Mouse (Mus musculus) cortical plate, adult 2 months (tissue): ENCODE measurements around the gene Ace3.

ENCODE experiments used
- CTCF ChIP-seq: fragments of 200-500 bp; IDR thresholded peaks from 2 replicates; pipeline ENCODE4 v1.5.1; 2011; ENCODE audit warnings: mild to moderate bottlenecking, control low read depth, low read length; ENCODE audit not compliant: insufficient read depth; ENCODE audit errors: extremely low read depth
- POLR2A ChIP-seq: fragments of 200-500 bp; IDR thresholded peaks from 2 replicates; pipeline ENCODE4 v1.6.1; 2011; ENCODE audit warnings: mild to moderate bottlenecking, low read length, control low read depth; ENCODE audit not compliant: insufficient read depth; ENCODE audit errors: extremely low read depth

DNA sequence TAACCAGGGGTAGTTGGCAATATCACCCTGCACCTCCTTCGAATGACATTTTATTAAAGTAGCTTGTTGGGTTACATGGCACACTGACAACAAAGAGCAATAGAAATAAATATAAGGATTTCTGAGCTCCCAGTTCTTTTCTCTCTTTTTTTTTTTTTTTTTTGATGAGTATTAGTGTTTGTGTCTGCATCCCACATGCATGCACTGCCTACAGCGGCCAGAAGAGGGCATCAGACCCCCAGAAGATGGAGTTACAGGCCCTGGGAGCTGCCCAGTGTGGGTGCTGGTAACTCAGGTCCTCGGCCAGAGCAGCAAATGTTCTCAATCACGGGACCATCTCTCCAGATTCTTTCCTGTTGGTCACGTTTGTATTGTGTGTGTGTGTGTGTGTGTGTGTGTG lies 29.8 kb upstream of the Ace3 start:
- TF ChIP-seq CTCF, result no peak
- no peak for TF ChIP-seq POLR2A
